Mouse (Mus musculus) heart, embryonic 11.5 days (tissue): Measurements from ENCODE around the gene Lrrc26. TPM values are rescaled to one million over a fixed set of nuclear protein-coding genes. Genes with fewer than 3 reads are reported as not detected.

Experiments
- ATAC-seq: fragments of 200-750 bp; cut with Nextera tagmentation; replicated peaks from 2 replicates; pipeline ENCODE4 v1.8.0; 2017; ENCODE audit warnings: moderate library complexity; ENCODE audit not compliant: insufficient number of reproducible peaks, low FRiP score, low TSS enrichment
- H3K27ac ChIP-seq: fragments of 300-500 bp; sonication (generic); 2 replicates; pipeline ENCODE4 v1.5.1; 2014; ENCODE audit warnings: mild to moderate bottlenecking, low read depth, low read length
- H3K27me3 ChIP-seq: fragments of 300-500 bp; sonication (generic); 2 replicates; pipeline ENCODE4 v1.6.1; 2014; ENCODE audit warnings: mild to moderate bottlenecking, low read length, mixed read lengths; ENCODE audit not compliant: control insufficient read depth, insufficient read depth
- H3K36me3 ChIP-seq: fragments of 300-500 bp; sonication (generic); 2 replicates; pipeline ENCODE4 v1.6.1; 2014; ENCODE audit warnings: mild to moderate bottlenecking, low read length, moderate library complexity, mixed read lengths; ENCODE audit not compliant: control insufficient read depth, insufficient read depth
- H3K4me1 ChIP-seq: fragments of 300-500 bp; sonication (generic); 2 replicates; pipeline ENCODE4 v1.6.1; 2014; ENCODE audit warnings: low read length; ENCODE audit not compliant: control insufficient read depth, insufficient read depth
- H3K4me2 ChIP-seq: fragments of 300-500 bp; sonication (generic); 2 replicates; pipeline ENCODE4 v1.6.1; 2014; ENCODE audit warnings: mild to moderate bottlenecking, moderate library complexity
- H3K4me3 ChIP-seq: fragments of 300-500 bp; sonication (generic); 2 replicates; pipeline ENCODE4 v1.5.1; 2014; ENCODE audit warnings: low read depth, low read length
- H3K9ac ChIP-seq: fragments of 300-500 bp; sonication (generic); 2 replicates; pipeline ENCODE4 v1.6.1; 2014; ENCODE audit warnings: mild to moderate bottlenecking, low read depth, low read length, moderate library complexity
- H3K9me3 ChIP-seq: fragments of 300-500 bp; sonication (generic); replicated peaks from 2 replicates; pipeline ENCODE4 v1.6.1; 2016; ENCODE audit warnings: low read length; ENCODE audit not compliant: control insufficient read depth
- WGBS: fragments of 180-500 bp; shearing (Covaris S2); extraction: QIAGEN DNeasy Blood & Tissue Kit; methylation state at CpG from one replicate; pipeline ENCODE4 v1.1.7; 2014; ENCODE audit not compliant: insufficient replicate concordance; 5-methylcytosine and 5-hydroxymethylcytosine counted together
- polyA plus RNA-seq: library from polyadenylated mRNA; unstranded; fragments of >200 nt; fragmentation: Nextera tagmentation; extraction: Ambion mirVana; gene quantifications from 2 replicates; pipeline ENCODE4 v1.2.1, GENCODE M21; 2014

Lrrc26 gene
- polyA plus RNA-seq, 1 experiment from 2014 or later: not detected

- no peak for ATAC-seq
- WGBS: 77% methylated on average over 7 of the region's 7 CpGs
- no peaks in the 10 kb centered on the region for H3K9me3 ChIP-seq
Observed at GRCm38 (mm10) chr2:25288734-25289345, 875 bp upstream of the Lrrc26 start.

GRCm38 (mm10) chr2:25290101-25290815, 543 bp downstream of the Lrrc26 start:
- ATAC-seq: no peak
- H3K4me1 ChIP-seq: peaks cover 16% of the 10 kb centered on the region; the same call in 1 of the 2 replicates
- peaks cover 76% of the 10 kb centered on the region for H3K27me3 ChIP-seq
- no peak overlapping the region for H3K27ac ChIP-seq
- H3K4me3 ChIP-seq: peak overlapping the region; percentile 16
- no peaks in the 10 kb centered on the region for H3K9me3 ChIP-seq
- no peak overlapping the region for H3K9ac ChIP-seq
- H3K4me2 ChIP-seq: peak overlapping the region; percentile 44
- WGBS: 2% methylated on average over 54 of the region's 54 CpGs
- 0 out of 2 replicates have a peak, but pooled peaks cover under 1% of the 10 kb centered on the region for H3K36me3 ChIP-seq

More at GRCm38 (mm10) chr2:25288734-25289345, 875 bp upstream of the Lrrc26 start:
- peaks cover 16% of the 10 kb centered on the region; the same call in 1 of the 2 replicates for H3K4me1 ChIP-seq
- no peak overlapping the region for H3K9ac ChIP-seq
- no peak overlapping the region for H3K4me3 ChIP-seq
- no peak overlapping the region for H3K27ac ChIP-seq
- no peak overlapping the region for H3K4me2 ChIP-seq
- H3K36me3 ChIP-seq: peaks cover 10% of the 10 kb centered on the region; the same call in 1 of the 2 replicates
- peaks cover 62% of the 10 kb centered on the region for H3K27me3 ChIP-seq

GRCm38 (mm10) chr2:25290816-25291130, 1.1 kb downstream of the Lrrc26 start:
- H3K4me3 ChIP-seq: peak overlapping the region; percentile 16
- WGBS: under 1% methylated on average over 18 of the region's 18 CpGs

GRCm38 (mm10) chr2:25291184-25292053, 1.7 kb downstream of the Lrrc26 start:
- Histone ChIP-seq H3K4me1 (peaks cover 16% of the 10 kb centered on the region; the same call in 1 of the 2 replicates), H3K9ac (no peak overlapping the region), H3K27ac (no peak overlapping the region), H3K36me3 (no peaks in the 10 kb centered on the region), H3K9me3 (no peaks in the 10 kb centered on the region), H3K4me2 (peak overlapping the region; percentile 58), H3K4me3 (peak overlapping the region; percentile 31), H3K27me3 (peaks cover 88% of the 10 kb centered on the region)
- WGBS: 11% methylated on average over 31 of the region's 32 CpGs
- ATAC-seq: 0 out of 2 replicates have a peak, but pooled peaks have one; percentile 7

More at GRCm38 (mm10) chr2:25290816-25291130, 1.1 kb downstream of the Lrrc26 start:
- Histone ChIP-seq H3K36me3 (no peaks in the 10 kb centered on the region), H3K4me1 (peaks cover 16% of the 10 kb centered on the region; the same call in 1 of the 2 replicates), H3K4me2 (peak overlapping the region; percentile 44), H3K9me3 (no peaks in the 10 kb centered on the region), H3K9ac (no peak overlapping the region), H3K27ac (no peak overlapping the region), H3K27me3 (peaks cover 81% of the 10 kb centered on the region)
- ATAC-seq: no peak

- Histone ChIP-seq H3K9ac (0 out of 2 replicates have a peak overlapping the region, but pooled peaks have one; percentile 22), H3K36me3 (no peaks in the 10 kb centered on the region), H3K4me1 (peaks cover 13% of the 10 kb centered on the region; the same call in 1 of the 2 replicates), H3K9me3 (no peaks in the 10 kb centered on the region), H3K4me3 (peak overlapping the region; percentile 31), H3K4me2 (peak overlapping the region; percentile 58), H3K27me3 (peaks cover 94% of the 10 kb centered on the region), H3K27ac (no peak overlapping the region)
- WGBS: 6% methylated on average over 38 of the region's 43 CpGs
- 0 out of 2 replicates have a peak, but pooled peaks have one; percentile 8 for ATAC-seq
Observed at GRCm38 (mm10) chr2:25292054-25292544, 2.4 kb downstream of the Lrrc26 start.

- no peaks in the 10 kb centered on the region for H3K9me3 ChIP-seq
- no peak overlapping the region for H3K27ac ChIP-seq
- peak overlapping the region; percentile 31; the same call in 1 of the 2 replicates for H3K4me3 ChIP-seq
- no peak for ATAC-seq
- no peaks in the 10 kb centered on the region for H3K36me3 ChIP-seq
- H3K4me2 ChIP-seq: no peak overlapping the region
- 0% methylated on average over 1 of the region's 1 CpGs for WGBS
- peaks cover 13% of the 10 kb centered on the region; the same call in 1 of the 2 replicates for H3K4me1 ChIP-seq
- H3K27me3 ChIP-seq: peaks cover 97% of the 10 kb centered on the region
- no peak overlapping the region for H3K9ac ChIP-seq
Observed at GRCm38 (mm10) chr2:25292856-25293255, 3.1 kb downstream of the Lrrc26 start.

- WGBS: 68% methylated on average over 9 of the region's 9 CpGs
- no peaks in the 10 kb centered on the region for H3K9me3 ChIP-seq
- H3K27ac ChIP-seq: no peak overlapping the region
- no peak overlapping the region for H3K9ac ChIP-seq
- H3K4me3 ChIP-seq: no peak overlapping the region
- H3K4me1 ChIP-seq: peaks cover 13% of the 10 kb centered on the region; the same call in 1 of the 2 replicates
- ATAC-seq: no peak
- no peak overlapping the region for H3K4me2 ChIP-seq
- H3K27me3 ChIP-seq: peaks cover 95% of the 10 kb centered on the region
- H3K36me3 ChIP-seq: no peaks in the 10 kb centered on the region
Observed at GRCm38 (mm10) chr2:25293706-25294105, 4.0 kb downstream of the Lrrc26 start.

GRCm38 (mm10) chr2:25297093-25297492, 7.4 kb downstream of the Lrrc26 start:
- no peak overlapping the region for H3K4me2 ChIP-seq
- ATAC-seq: no peak
- peaks cover 61% of the 10 kb centered on the region for H3K27me3 ChIP-seq
- H3K9ac ChIP-seq: no peak overlapping the region
- no peak overlapping the region for H3K27ac ChIP-seq
- H3K9me3 ChIP-seq: no peaks in the 10 kb centered on the region
- H3K36me3 ChIP-seq: no peaks in the 10 kb centered on the region
- WGBS: 67% methylated on average over 8 of the region's 8 CpGs
- peaks cover 5% of the 10 kb centered on the region; the same call in 1 of the 2 replicates for H3K4me1 ChIP-seq
- no peak overlapping the region for H3K4me3 ChIP-seq
